Mouse (Mus musculus) CH12.LX (cell line): ENCODE measurements around the gene Psmd13. TPM values are rescaled to one million over a fixed set of nuclear protein-coding genes. Genes with fewer than 3 reads are reported as not detected.

Experiments
- DNase-seq: peaks from one replicate; pipeline ENCODE4 v3.0.0-alpha.2; 2013; ENCODE audit errors: extremely low read depth
- H3K27ac ChIP-seq: 2 replicates; pipeline ENCODE4 v1.5.1; 2012; ENCODE audit warnings: low read depth, mild to moderate bottlenecking, control low read depth, moderate library complexity; ENCODE audit not compliant: insufficient read depth
- H3K27me3 ChIP-seq: replicated peaks from 2 replicates; pipeline ENCODE3; 2012; ENCODE audit warnings: inconsistent platforms
- H3K36me3 ChIP-seq, 2 experiments: replicated peaks in 1 of 2; 2 replicates each; pipeline versions ENCODE3 to v1.6.1; 2012; ENCODE audit warnings: inconsistent platforms in 1 of 2, low read length in 1 of 2, mild to moderate bottlenecking in 1 of 2, mixed read lengths in 1 of 2, moderate library complexity in 1 of 2; ENCODE audit not compliant: control insufficient read depth in 1 of 2, insufficient read depth in 1 of 2
- H3K4me1 ChIP-seq, 2 experiments: 2 replicates each; pipeline ENCODE4 v1.6.1; 2012; ENCODE audit warnings: inconsistent platforms in 1 of 2, moderate library complexity in 1 of 2; ENCODE audit not compliant: insufficient read depth in 2 of 2, control insufficient read depth in 1 of 2
- H3K4me2 ChIP-seq: 2 replicates; pipeline ENCODE4 v1.6.1; 2012; ENCODE audit warnings: low read depth, mild to moderate bottlenecking, control low read depth; ENCODE audit not compliant: poor library complexity, insufficient read depth, severe bottlenecking
- H3K4me3 ChIP-seq, 3 experiments: fragments of 150-350 bp in 1 of 3; sonication (generic) in 1 of 3; replicated peaks in 1 of 3; 2 replicates each; pipeline versions ENCODE3 to v1.5.1; 2011 to 2012; ENCODE audit warnings: low read depth in 2 of 3, low read length in 2 of 3, mild to moderate bottlenecking in 2 of 3, moderate library complexity in 2 of 3, control low read depth in 1 of 3, improper control_type of control experiment in 1 of 3, inconsistent platforms in 1 of 3, mixed read lengths in 1 of 3; ENCODE audit not compliant: poor library complexity in 1 of 3
- H3K79me2 ChIP-seq: replicated peaks from 2 replicates; pipeline ENCODE4 v1.6.1; 2012; ENCODE audit warnings: mild to moderate bottlenecking, moderate library complexity; ENCODE audit not compliant: control insufficient read depth, poor library complexity, insufficient read depth, severe bottlenecking; ENCODE audit errors: extremely low read depth
- H3K9ac ChIP-seq: 2 replicates; pipeline ENCODE4 v1.6.1; 2012; ENCODE audit warnings: low read depth, mild to moderate bottlenecking, control low read depth, moderate library complexity; ENCODE audit not compliant: insufficient read depth
- H3K9me3 ChIP-seq: replicated peaks from 2 replicates; pipeline ENCODE3; 2012; ENCODE audit warnings: low read length, inconsistent platforms, mixed read lengths
- BHLHE40 ChIP-seq: IDR thresholded peaks from 2 replicates; pipeline ENCODE4 v1.6.1; 2011; ENCODE audit warnings: mild to moderate bottlenecking, low read depth, low read length, improper control_type of control experiment
- CHD1 ChIP-seq: IDR thresholded peaks from 2 replicates; pipeline ENCODE4 v1.6.1; 2012; ENCODE audit warnings: low read depth, low read length, improper control_type of control experiment, inconsistent platforms
- E2F4 ChIP-seq: IDR thresholded peaks from 2 replicates; pipeline ENCODE4 v1.6.1; 2011; ENCODE audit warnings: low read depth, low read length, improper control_type of control experiment; ENCODE audit not compliant: insufficient replicate concordance
- EP300 ChIP-seq: IDR thresholded peaks from 2 replicates; pipeline ENCODE4 v1.6.1; 2011; ENCODE audit warnings: low read length, improper control_type of control experiment
- ETS1 ChIP-seq: conservative IDR thresholded peaks from 2 replicates; pipeline ENCODE4 v1.6.1; 2012; ENCODE audit warnings: low read depth, mild to moderate bottlenecking, inconsistent platforms, low read length, improper control_type of control experiment, moderate library complexity
- GABPA ChIP-seq: IDR thresholded peaks from 2 replicates; pipeline ENCODE4 v1.6.1; 2012; ENCODE audit warnings: low read depth, low read length, improper control_type of control experiment, inconsistent platforms; ENCODE audit not compliant: insufficient replicate concordance
- HCFC1 ChIP-seq: IDR thresholded peaks from 2 replicates; pipeline ENCODE4 v1.6.1; 2012; ENCODE audit warnings: low read depth, mild to moderate bottlenecking, inconsistent platforms, low read length, improper control_type of control experiment
- IRF4 ChIP-seq: IDR thresholded peaks from 2 replicates; pipeline ENCODE4 v1.6.1; 2014; ENCODE audit warnings: low read depth, mild to moderate bottlenecking, inconsistent platforms, low read length, improper control_type of control experiment
- KAT2A ChIP-seq: IDR thresholded peaks from 2 replicates; pipeline ENCODE4 v1.6.1; 2012; ENCODE audit warnings: low read length, improper control_type of control experiment, inconsistent platforms; ENCODE audit not compliant: insufficient replicate concordance
- MAX ChIP-seq: IDR thresholded peaks from 2 replicates; pipeline ENCODE4 v1.6.1; 2011; ENCODE audit warnings: low read length, improper control_type of control experiment
- MAZ ChIP-seq: IDR thresholded peaks from 2 replicates; pipeline ENCODE4 v1.6.1; 2012; ENCODE audit warnings: low read depth, mild to moderate bottlenecking, inconsistent platforms, low read length, improper control_type of control experiment, moderate library complexity
- MEF2A ChIP-seq: IDR thresholded peaks from 2 replicates; pipeline ENCODE4 v1.6.1; 2014; ENCODE audit warnings: low read depth, mild to moderate bottlenecking, inconsistent platforms, low read length, improper control_type of control experiment, borderline replicate concordance
- MXI1 ChIP-seq: IDR thresholded peaks from 2 replicates; pipeline ENCODE4 v1.6.1; 2011; ENCODE audit warnings: mild to moderate bottlenecking, low read depth, low read length, improper control_type of control experiment
- MYC ChIP-seq: IDR thresholded peaks from 2 replicates; pipeline ENCODE4 v1.6.1; 2011; ENCODE audit warnings: low read depth, mild to moderate bottlenecking, improper control_type of control experiment, low read length
- PAX5 ChIP-seq: IDR thresholded peaks from 2 replicates; pipeline ENCODE4 v1.6.1; 2012; ENCODE audit warnings: low read length, inconsistent platforms, mixed read lengths
- POLR2A ChIP-seq: IDR thresholded peaks from 2 replicates; pipeline ENCODE4 v1.6.1; 2011; ENCODE audit warnings: low read depth, mild to moderate bottlenecking, improper control_type of control experiment, low read length
- SIN3A ChIP-seq: IDR thresholded peaks from 2 replicates; pipeline ENCODE4 v1.6.1; 2012; ENCODE audit warnings: low read length, improper control_type of control experiment, inconsistent platforms
- TBP ChIP-seq: conservative IDR thresholded peaks from 2 replicates; pipeline ENCODE4 v1.6.1; 2011; ENCODE audit warnings: low read depth, low read length, improper control_type of control experiment
- TCF12 ChIP-seq: IDR thresholded peaks from 2 replicates; pipeline ENCODE4 v1.6.1; 2014; ENCODE audit warnings: low read depth, mild to moderate bottlenecking, inconsistent platforms, low read length, improper control_type of control experiment
- USF1 ChIP-seq: IDR thresholded peaks from 2 replicates; pipeline ENCODE4 v1.6.1; 2014; ENCODE audit warnings: low read depth, mild to moderate bottlenecking, inconsistent platforms, low read length, improper control_type of control experiment
- USF2 ChIP-seq: conservative IDR thresholded peaks from 2 replicates; pipeline ENCODE4 v1.6.1; 2011; ENCODE audit warnings: low read depth, low read length, improper control_type of control experiment
- ZC3H11A ChIP-seq: IDR thresholded peaks from 2 replicates; pipeline ENCODE4 v1.6.1; 2012; ENCODE audit warnings: low read depth, mild to moderate bottlenecking, inconsistent platforms, low read length, improper control_type of control experiment
- ZKSCAN1 ChIP-seq: IDR thresholded peaks from 2 replicates; pipeline ENCODE4 v1.6.1; 2012; ENCODE audit warnings: low read depth, inconsistent platforms, low read length, improper control_type of control experiment, borderline replicate concordance
- ZNF384 ChIP-seq: IDR thresholded peaks from 2 replicates; pipeline ENCODE4 v1.6.1; 2012; ENCODE audit warnings: low read depth, low read length, improper control_type of control experiment, inconsistent platforms
- dilution Hi-C: fragments of 300-500 bp; cut with MboI; formaldehyde crosslinking; loops from 2 replicates; pipeline ENCODE4 v1.14.3; 2020; ENCODE audit warnings: low sequenced_read_pairs; ENCODE audit not compliant: extremely low pct_unique_long_range_greater_than_20kb, extremely low pct_ligation_motif_present
- in situ Hi-C: fragments of 300-500 bp; cut with MboI; formaldehyde crosslinking; loops from 3 replicates; pipeline ENCODE4 v1.14.3; 2019; ENCODE audit warnings: low sequenced_read_pairs, low pct_ligation_motif_present, low pct_unique_long_range_greater_than_20kb, mixed read lengths
- polyA plus RNA-seq: library from polyadenylated mRNA; unstranded; fragments of >175 nt; gene quantifications from 2 replicates; pipeline ENCODE4 v1.2.1, GENCODE M21; 2012; ENCODE audit warnings: low read depth; ENCODE audit not compliant: insufficient read length
- total RNA-seq, 2 experiments: library from RNA; depleted of rRNA; stranded (reverse); fragments of 300-350 nt in 1 of 2; fragments of >200 nt in 1 of 2; gene quantifications; 2 replicates each; pipeline ENCODE4 v1.2.3; 2012 to 2014

Psmd13 gene
- total and polyA plus RNA-seq, 3 experiments: 165 to 185 (median 168) TPM

DNA sequence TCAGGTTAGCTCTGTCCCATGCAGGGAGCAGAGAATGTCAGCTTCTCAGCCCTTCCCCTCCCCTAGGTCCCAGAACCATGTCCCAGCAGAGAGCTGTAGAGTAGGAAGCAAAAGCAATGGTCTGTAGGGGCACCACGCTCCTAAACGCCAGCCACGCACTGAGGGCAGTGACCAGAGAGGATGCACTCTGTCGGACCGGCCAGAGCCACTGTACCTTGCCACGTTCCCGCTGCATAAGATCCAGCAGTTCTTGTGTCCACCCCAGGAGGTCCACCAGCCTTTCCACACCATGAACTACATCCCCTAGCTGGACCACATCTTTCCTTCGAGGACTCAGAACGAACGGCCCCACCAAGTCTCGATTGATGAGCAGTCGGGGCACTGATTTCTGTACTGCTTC is 17.0 kb upstream of the Psmd13 start:
- no peak overlapping the region for H3K27ac ChIP-seq
- TF ChIP-seq KAT2A (no peak), USF1 (no peak), E2F4 (no peak), HCFC1 (no peak), MEF2A (no peak), PAX5 (no peak), ZC3H11A (no peak), TBP (no peak), MXI1 (no peak), ETS1 (no peak), MAX (no peak), BHLHE40 (no peak), GABPA (no peak)
- H3K36me3 ChIP-seq: peaks cover 71 to 94% of the 10 kb centered on the region in 2 experiments
- peaks cover 5% of the 10 kb centered on the region; the same call in 1 of the 2 replicates for H3K79me2 ChIP-seq
- no peak for DNase-seq
- H3K4me1 ChIP-seq: peaks cover 4 to 6% of the 10 kb centered on the region in 2 experiments; a peak in 3 of 4 replicates
- dilution Hi-C loops (no loop called here), in situ Hi-C loops (no loop called here)
- no peak overlapping the region for H3K9ac ChIP-seq
- H3K9me3 ChIP-seq: no peaks in the 10 kb centered on the region
- H3K4me2 ChIP-seq: no peak overlapping the region
- no peaks in the 10 kb centered on the region for H3K27me3 ChIP-seq
- no peak overlapping the region for H3K4me3 ChIP-seq

DNA sequence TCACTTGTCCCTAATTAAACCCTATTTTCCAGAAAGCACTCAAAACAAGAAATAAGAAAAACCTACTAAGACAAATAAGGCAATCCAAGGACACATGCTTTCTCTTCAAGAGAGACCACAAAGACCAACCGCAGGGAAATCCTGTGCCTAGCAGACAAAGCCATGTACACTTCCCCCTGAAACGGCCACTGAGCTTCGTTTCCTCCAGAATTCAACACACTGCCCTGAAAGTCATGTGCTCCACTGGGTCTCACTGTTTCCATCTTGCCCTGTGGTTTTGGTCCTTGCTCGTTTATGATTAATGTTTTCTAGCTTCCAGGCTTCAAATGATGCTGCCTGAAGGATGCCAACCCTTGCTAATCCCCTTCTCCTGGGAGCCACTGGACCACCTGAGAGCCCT is 7.5 kb upstream of the Psmd13 start:
- no peaks in the 10 kb centered on the region for H3K27me3 ChIP-seq
- no peak overlapping the region for H3K27ac ChIP-seq

DNA sequence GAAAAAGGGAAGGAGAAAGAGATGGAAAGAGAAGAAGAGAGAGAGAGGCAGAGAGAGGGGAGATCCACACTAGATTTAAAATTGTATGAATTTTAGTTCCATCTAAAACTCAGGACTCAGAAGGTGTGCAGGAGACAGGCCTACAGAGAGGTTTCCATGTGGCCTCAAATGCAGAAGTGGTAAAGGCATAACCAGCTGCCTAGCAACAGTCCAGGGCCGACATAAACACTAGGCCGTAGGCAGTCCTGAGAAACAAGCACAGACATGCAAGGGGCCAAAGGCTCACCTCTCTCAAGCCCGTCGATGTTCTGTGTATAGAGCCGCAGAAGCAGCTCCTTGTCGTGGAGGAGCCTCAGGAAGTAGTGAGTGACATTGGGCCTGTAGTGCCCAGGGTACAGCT is 4.4 kb upstream of the Psmd13 start:
- in situ Hi-C loops: no loop called here
- Histone ChIP-seq H3K27me3 (no peaks in the 10 kb centered on the region), H3K9ac (peak overlapping the region; percentile 17; the same call in 1 of the 2 replicates), H3K9me3 (no peaks in the 10 kb centered on the region), H3K4me1 (peaks cover 21 to 59% of the 10 kb centered on the region in 2 experiments), H3K4me3 (peak overlapping the region in 1 of 3 experiments; percentile 8), H3K4me2 (peak overlapping the region; percentile 47), H3K27ac (peak overlapping the region; percentile 75), H3K79me2 (peaks cover 4% of the 10 kb centered on the region), H3K36me3 (peaks cover 24 to 53% of the 10 kb centered on the region in 2 experiments)
- peak; percentile 84 for DNase-seq
- TF ChIP-seq CHD1 (peak; percentile 98), ZKSCAN1 (no peak), ETS1 (peak; percentile 25; the same call in 1 of the 2 replicates), PAX5 (no peak), MYC (peak; percentile 86), TCF12 (0 out of 2 replicates have a peak, but pooled peaks have one; percentile 37), USF2 (no peak), MXI1 (peak; percentile 90), ZNF384 (no peak), HCFC1 (peak; percentile 25; the same call in 1 of the 2 replicates), IRF4 (peak; percentile 82), POLR2A (0 out of 2 replicates have a peak, but pooled peaks have one; percentile 12), SIN3A (peak; percentile 89), EP300 (peak; percentile 58), MAX (peak; percentile 57)
- dilution Hi-C loops: no loop called here

More for the DNA sequence above, 7.5 kb upstream of the Psmd13 start:
- Histone ChIP-seq H3K79me2 (no peaks in the 10 kb centered on the region; the same call in 1 of the 2 replicates), H3K36me3 (peaks cover 30 to 76% of the 10 kb centered on the region in 2 experiments), H3K4me3 (no peak overlapping the region), H3K9ac (no peak overlapping the region), H3K9me3 (no peaks in the 10 kb centered on the region), H3K4me1 (peaks cover 21 to 44% of the 10 kb centered on the region in 2 experiments), H3K4me2 (no peak overlapping the region)
- dilution Hi-C loops: no loop called here
- TF ChIP-seq MAZ: no peak
- TF ChIP-seq EP300: no peak
- DNase-seq: no peak
- in situ Hi-C loops: no loop called here
